Mouse (Mus musculus): ENCODE results near the gene Casp12. TPM values are rescaled to one million over a fixed set of nuclear protein-coding genes. Genes with fewer than 3 reads are reported as not detected.
A peak's percentile ranks its signal among the peaks of the same experiment; 100 is the strongest.
"Not testable (repeated sequence)": the region's sequence is repeated elsewhere in the genome, so short reads cannot be mapped to it uniquely, and the experiment has no call there.

Casp12 gene
- polyA plus RNA-seq, 1 experiment from 2014 or later, result not detected

- Histone ChIP-seq H3K27ac (replicated peaks) (no peak overlapping the region), H3K9me3 (no peaks in the 10 kb centered on the region), H3K27me3 (no peaks in the 10 kb centered on the region), H3K36me3 (no peaks in the 10 kb centered on the region), H3K9ac (replicated peaks) (no peak overlapping the region), H3K4me2 (replicated peaks) (no peak overlapping the region), H3K4me1 (no peaks in the 10 kb centered on the region), H3K4me3 (no peak overlapping the region)
- 79% methylated on average over 4 of the region's 4 CpGs for WGBS
- ATAC-seq (ENCODE audit: low FRiP score, low read depth), result no peak
Observed at GRCm38 (mm10) chr9:5347381-5347780, 2.2 kb downstream of the Casp12 start.

- H3K4me3 ChIP-seq, result no peak overlapping the region
- H3K27ac ChIP-seq (replicated peaks), result no peak overlapping the region
- H3K9ac ChIP-seq (replicated peaks), result no peak overlapping the region
- ATAC-seq (ENCODE audit: low FRiP score, low read depth), result no peak
- H3K36me3 ChIP-seq, result no peaks in the 10 kb centered on the region
- no peaks in the 10 kb centered on the region for H3K9me3 ChIP-seq
- WGBS, result 88% methylated on average over 2 of the region's 2 CpGs
- no peaks in the 10 kb centered on the region for H3K4me1 ChIP-seq
- H3K27me3 ChIP-seq, result no peaks in the 10 kb centered on the region
- no peak overlapping the region for H3K4me2 ChIP-seq (replicated peaks)
Observed at GRCm38 (mm10) chr9:5353673-5354072, 8.4 kb downstream of the Casp12 start.

GRCm38 (mm10) chr9:5356801-5357200 lies 11.6 kb downstream of the Casp12 start:
- Histone ChIP-seq H3K27ac (replicated peaks) (no peak overlapping the region), H3K36me3 (no peaks in the 10 kb centered on the region), H3K9ac (replicated peaks) (no peak overlapping the region), H3K27me3 (no peaks in the 10 kb centered on the region), H3K9me3 (no peaks in the 10 kb centered on the region), H3K4me3 (no peak overlapping the region), H3K4me2 (replicated peaks) (no peak overlapping the region), H3K4me1 (no peaks in the 10 kb centered on the region)
- no peak for ATAC-seq (ENCODE audit: low FRiP score, low read depth)

GRCm38 (mm10) chr9:5393561-5393960 lies 48.3 kb downstream of the Casp12 start:
- H3K9me3 ChIP-seq, result no peaks in the 10 kb centered on the region
- H3K4me2 ChIP-seq (replicated peaks), result no peak overlapping the region
- H3K27ac ChIP-seq (replicated peaks), result no peak overlapping the region
- no peak for ATAC-seq (ENCODE audit: low FRiP score, low read depth)
- H3K4me3 ChIP-seq, result no peak overlapping the region
- no peak overlapping the region for H3K9ac ChIP-seq (replicated peaks)
- H3K4me1 ChIP-seq, result no peaks in the 10 kb centered on the region
- no peaks in the 10 kb centered on the region for H3K27me3 ChIP-seq
- H3K36me3 ChIP-seq, result no peaks in the 10 kb centered on the region

GRCm38 (mm10) chr9:5395861-5396260 lies 50.6 kb downstream of the Casp12 start:
- not testable (repeated sequence) for H3K9me3 ChIP-seq; H3K27ac ChIP-seq (replicated peaks); H3K9ac ChIP-seq (replicated peaks); ATAC-seq (ENCODE audit: low FRiP score, low read depth); H3K4me3 ChIP-seq; H3K4me1 ChIP-seq; H3K4me2 ChIP-seq (replicated peaks); H3K27me3 ChIP-seq; H3K36me3 ChIP-seq
- WGBS, result 88% methylated on average over 5 of the region's 5 CpGs

- Histone ChIP-seq H3K27ac (replicated peaks) (no peak overlapping the region), H3K4me2 (replicated peaks) (no peak overlapping the region), H3K36me3 (no peaks in the 10 kb centered on the region), H3K9me3 (no peaks in the 10 kb centered on the region), H3K4me3 (no peak overlapping the region), H3K9ac (replicated peaks) (no peak overlapping the region), H3K4me1 (no peaks in the 10 kb centered on the region), H3K27me3 (no peaks in the 10 kb centered on the region)
- no peak for ATAC-seq (ENCODE audit: low FRiP score, low read depth)
- 83% methylated on average over 1 of the region's 1 CpGs for WGBS
Observed at GRCm38 (mm10) chr9:5410988-5411568, 65.8 kb downstream of the Casp12 start.

GRCm38 (mm10) chr9:5412446-5413111 lies 67.3 kb downstream of the Casp12 start:
- Histone ChIP-seq H3K27ac (replicated peaks) (no peak overlapping the region), H3K27me3 (no peaks in the 10 kb centered on the region), H3K4me2 (replicated peaks) (no peak overlapping the region; the same call in 1 of the 2 replicates), H3K36me3 (no peaks in the 10 kb centered on the region), H3K4me3 (no peak overlapping the region), H3K4me1 (no peaks in the 10 kb centered on the region), H3K9ac (replicated peaks) (no peak overlapping the region), H3K9me3 (no peaks in the 10 kb centered on the region)
- peak; percentile 81 for ATAC-seq (ENCODE audit: low FRiP score, low read depth)
- WGBS, result 26% methylated on average over 4 of the region's 4 CpGs

GRCm38 (mm10) chr9:5417871-5418270 lies 72.6 kb downstream of the Casp12 start:
- Histone ChIP-seq H3K9me3 (no peaks in the 10 kb centered on the region), H3K4me1 (no peaks in the 10 kb centered on the region), H3K4me3 (no peak overlapping the region), H3K27me3 (no peaks in the 10 kb centered on the region), H3K27ac (replicated peaks) (no peak overlapping the region), H3K4me2 (replicated peaks) (no peak overlapping the region), H3K36me3 (no peaks in the 10 kb centered on the region), H3K9ac (replicated peaks) (no peak overlapping the region)
- WGBS, result 77% methylated on average over 2 of the region's 2 CpGs
- no peak for ATAC-seq (ENCODE audit: low FRiP score, low read depth)

Other genes with a start within 250 kb of the Casp12 start
- gene Casp1, start 46.9 kb upstream of the Casp12 start, polyA plus RNA-seq (2016; fragmentation: Nextera tagmentation; extraction: Ambion mirVana), result 0.70 and 0.85 TPM in 2 replicates
- gene Casp4, start 36.6 kb upstream of the Casp12 start, polyA plus RNA-seq (2016; fragmentation: Nextera tagmentation; extraction: Ambion mirVana), result 0.17 TPM in 1 of 2 replicates, not detected in the other

All from midbrain, embryonic 12.5 days (tissue).